Mouse (Mus musculus) forebrain, embryonic 13.5 days (tissue): ENCODE measurements around the gene Rpp14. TPM values are rescaled to one million over a fixed set of nuclear protein-coding genes. Genes with fewer than 3 reads are reported as not detected.

Experiments used
- ATAC-seq: fragments of 200-750 bp; cut with Nextera tagmentation; 2 replicates; pipeline ENCODE4 v1.8.0; 2017
- H3K27ac ChIP-seq: fragments of 300-500 bp; sonication (generic); 2 replicates; pipeline ENCODE4 v1.5.1; 2015; ENCODE audit warnings: inconsistent platforms, mild to moderate bottlenecking, moderate library complexity
- H3K27me3 ChIP-seq: fragments of 300-500 bp; sonication (generic); 2 replicates; pipeline ENCODE4 v1.6.1; 2015; ENCODE audit warnings: mild to moderate bottlenecking, inconsistent platforms
- H3K36me3 ChIP-seq: fragments of 300-500 bp; sonication (generic); 2 replicates; pipeline ENCODE4 v1.6.1; 2015; ENCODE audit warnings: mild to moderate bottlenecking, inconsistent platforms; ENCODE audit not compliant: poor library complexity, severe bottlenecking
- H3K4me1 ChIP-seq: fragments of 300-500 bp; sonication (generic); 2 replicates; pipeline ENCODE4 v1.6.1; 2015; ENCODE audit warnings: inconsistent platforms
- H3K4me2 ChIP-seq: fragments of 300-500 bp; sonication (generic); 2 replicates; pipeline ENCODE4 v1.6.1; 2015; ENCODE audit warnings: inconsistent platforms, mild to moderate bottlenecking, moderate library complexity
- H3K4me3 ChIP-seq: fragments of 300-500 bp; sonication (generic); 2 replicates; pipeline ENCODE4 v1.5.1; 2015; ENCODE audit warnings: mild to moderate bottlenecking, inconsistent platforms
- H3K9ac ChIP-seq: fragments of 300-500 bp; sonication (generic); 2 replicates; pipeline ENCODE4 v1.6.1; 2015; ENCODE audit warnings: mild to moderate bottlenecking, inconsistent platforms
- H3K9me3 ChIP-seq: fragments of 300-500 bp; sonication (generic); replicated peaks from 2 replicates; pipeline ENCODE4 v1.6.1; 2016; ENCODE audit warnings: inconsistent platforms
- WGBS: fragments of 180-500 bp; shearing (Covaris S2); methylation state at CpG from one replicate; pipeline ENCODE4 v1.1.7; 2015; 5-methylcytosine and 5-hydroxymethylcytosine counted together
- polyA plus RNA-seq: library from polyadenylated mRNA; unstranded; fragments of >200 nt; fragmentation: Nextera tagmentation; extraction: Ambion mirVana; gene quantifications from 2 replicates; pipeline ENCODE4 v1.2.1, GENCODE M21; 2015

Rpp14 gene
- polyA plus RNA-seq, 1 experiment from 2014 or later, result 57.3 TPM

- 66% methylated on average over 8 of the region's 8 CpGs for WGBS
- H3K4me1 ChIP-seq, result no peaks in the 10 kb centered on the region
- H3K4me2 ChIP-seq, result no peak overlapping the region
- no peak overlapping the region for H3K27ac ChIP-seq
- peaks cover 37% of the 10 kb centered on the region for H3K36me3 ChIP-seq
- no peak overlapping the region for H3K9ac ChIP-seq
- no peaks in the 10 kb centered on the region for H3K27me3 ChIP-seq
- H3K4me3 ChIP-seq, result no peak overlapping the region
- ATAC-seq, result no peak
- H3K9me3 ChIP-seq, result no peaks in the 10 kb centered on the region
Observed at GRCm38 (mm10) chr14:8044330-8044729, 35.8 kb upstream of the Rpp14 start.

GRCm38 (mm10) chr14:8044786-8045185, 35.4 kb upstream of the Rpp14 start:
- Histone ChIP-seq H3K9ac (no peak overlapping the region), H3K27ac (no peak overlapping the region), H3K36me3 (peaks cover 41% of the 10 kb centered on the region), H3K27me3 (no peaks in the 10 kb centered on the region), H3K4me3 (no peak overlapping the region), H3K9me3 (no peaks in the 10 kb centered on the region), H3K4me1 (no peaks in the 10 kb centered on the region), H3K4me2 (no peak overlapping the region)
- no peak for ATAC-seq
- WGBS, result 92% methylated on average over 6 of the region's 6 CpGs

DNA sequence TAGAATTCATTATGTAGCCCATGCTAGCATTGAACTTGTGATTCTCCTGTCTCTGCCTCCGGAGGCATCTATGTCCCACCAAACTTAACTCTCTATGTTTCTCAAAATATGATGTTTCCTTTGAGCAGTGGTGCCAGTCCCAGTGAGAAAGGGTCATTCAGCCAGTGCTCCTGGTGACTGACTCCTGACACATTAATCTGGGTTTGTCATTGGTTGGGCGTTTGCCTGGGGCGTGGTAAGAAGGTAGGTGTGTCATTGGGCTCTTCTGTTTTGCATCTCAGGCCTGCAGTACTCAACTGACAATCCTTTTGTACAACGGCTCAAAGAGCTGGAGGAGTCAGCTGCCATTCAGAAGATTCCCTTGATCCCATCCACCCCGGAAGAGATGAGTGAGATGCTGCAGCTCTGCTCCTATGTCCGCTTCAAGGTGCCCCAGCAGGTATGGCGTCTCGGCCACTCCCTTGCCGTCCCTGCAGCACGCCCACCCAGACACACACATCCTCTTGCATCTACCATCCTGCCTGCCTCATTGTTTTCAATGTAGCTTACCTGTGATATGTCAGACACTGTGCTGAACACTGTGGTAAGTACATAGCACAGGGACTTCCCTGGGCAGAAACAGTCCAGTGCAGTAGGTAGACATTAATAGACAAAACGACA, 34.9 kb upstream of the Rpp14 start:
- no peaks in the 10 kb centered on the region for H3K4me1 ChIP-seq
- H3K36me3 ChIP-seq, result peaks cover 46% of the 10 kb centered on the region

DNA sequence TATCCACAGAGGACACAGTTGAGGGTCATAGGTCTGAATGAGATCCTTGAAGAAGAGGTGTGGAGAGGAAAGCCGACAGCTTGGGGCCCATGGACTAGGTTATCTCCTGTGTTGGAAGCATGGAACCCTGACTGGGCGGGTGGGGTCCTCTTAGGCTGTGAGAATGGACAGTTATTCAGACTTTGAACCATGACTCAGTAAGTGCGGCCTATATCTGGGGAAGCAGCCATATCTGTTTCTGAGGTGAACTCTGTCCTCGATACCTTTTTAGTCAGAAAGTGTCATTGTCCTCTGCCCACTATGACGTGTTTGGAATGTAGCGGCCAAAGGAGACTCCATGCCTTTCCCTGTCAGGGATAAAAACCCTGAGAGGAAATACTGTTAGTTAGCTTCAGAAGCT, 33.3 kb upstream of the Rpp14 start:
- Histone ChIP-seq H3K4me1 (no peaks in the 10 kb centered on the region), H3K9me3 (no peaks in the 10 kb centered on the region), H3K4me2 (no peak overlapping the region), H3K4me3 (no peak overlapping the region), H3K9ac (no peak overlapping the region), H3K36me3 (peaks cover 56% of the 10 kb centered on the region), H3K27ac (no peak overlapping the region), H3K27me3 (no peaks in the 10 kb centered on the region)
- no peak for ATAC-seq
- 96% methylated on average over 6 of the region's 6 CpGs for WGBS

More for the DNA sequence above, 34.9 kb upstream of the Rpp14 start:
- H3K4me3 ChIP-seq, result no peak overlapping the region
- no peaks in the 10 kb centered on the region for H3K9me3 ChIP-seq
- H3K27me3 ChIP-seq, result no peaks in the 10 kb centered on the region
- no peak overlapping the region for H3K4me2 ChIP-seq
- WGBS, result 87% methylated on average over 11 of the region's 11 CpGs
- no peak overlapping the region for H3K9ac ChIP-seq
- no peak for ATAC-seq
- no peak overlapping the region for H3K27ac ChIP-seq

GRCm38 (mm10) chr14:8049334-8049733, 30.8 kb upstream of the Rpp14 start:
- Histone ChIP-seq H3K4me1 (peaks cover 4% of the 10 kb centered on the region; the same call in 1 of the 2 replicates), H3K4me2 (no peak overlapping the region), H3K9me3 (no peaks in the 10 kb centered on the region), H3K9ac (no peak overlapping the region), H3K4me3 (no peak overlapping the region), H3K27ac (no peak overlapping the region), H3K36me3 (peaks cover 64% of the 10 kb centered on the region), H3K27me3 (no peaks in the 10 kb centered on the region)
- WGBS, result 92% methylated on average over 10 of the region's 10 CpGs
- ATAC-seq, result no peak

GRCm38 (mm10) chr14:8051869-8052268, 28.3 kb upstream of the Rpp14 start:
- no peak overlapping the region for H3K27ac ChIP-seq
- 82% methylated on average over 2 of the region's 2 CpGs for WGBS
- H3K9me3 ChIP-seq, result no peaks in the 10 kb centered on the region
- no peaks in the 10 kb centered on the region for H3K27me3 ChIP-seq
- ATAC-seq, result no peak
- no peak overlapping the region for H3K4me3 ChIP-seq
- H3K36me3 ChIP-seq, result peaks cover 63% of the 10 kb centered on the region
- H3K4me2 ChIP-seq, result no peak overlapping the region
- no peak overlapping the region for H3K9ac ChIP-seq
- H3K4me1 ChIP-seq, result peaks cover 4% of the 10 kb centered on the region; the same call in 1 of the 2 replicates

DNA sequence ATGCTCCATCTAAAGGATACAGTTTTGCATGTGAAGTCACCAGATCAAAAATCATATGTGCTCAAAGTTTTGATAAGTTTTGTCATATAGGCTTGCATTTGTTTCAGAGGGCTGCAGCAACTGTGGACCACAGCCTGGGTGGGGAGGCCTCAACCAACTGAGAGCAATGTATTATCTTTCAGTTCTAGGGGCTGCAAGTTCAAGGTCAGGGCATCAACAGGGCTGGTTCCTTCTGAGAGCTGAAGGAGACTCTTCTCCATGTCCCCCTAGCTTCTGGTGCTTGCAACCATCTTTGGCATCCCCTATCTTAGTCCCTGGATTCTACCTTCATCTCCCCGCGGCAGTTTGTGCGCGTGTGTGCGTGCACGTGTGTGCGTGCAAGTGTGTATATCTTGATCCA, 27.5 kb upstream of the Rpp14 start:
- Histone ChIP-seq H3K36me3 (peaks cover 61% of the 10 kb centered on the region), H3K4me2 (no peak overlapping the region), H3K9ac (no peak overlapping the region), H3K27ac (no peak overlapping the region), H3K4me1 (peaks cover 4% of the 10 kb centered on the region; the same call in 1 of the 2 replicates), H3K4me3 (no peak overlapping the region), H3K9me3 (no peaks in the 10 kb centered on the region), H3K27me3 (no peaks in the 10 kb centered on the region)
- 96% methylated on average over 7 of the region's 7 CpGs for WGBS
- no peak for ATAC-seq

GRCm38 (mm10) chr14:8054310-8055102, 25.7 kb upstream of the Rpp14 start:
- H3K4me1 ChIP-seq, result peaks cover 4% of the 10 kb centered on the region; the same call in 1 of the 2 replicates
- H3K27me3 ChIP-seq, result no peaks in the 10 kb centered on the region
- 24% methylated on average over 17 of the region's 17 CpGs for WGBS
- H3K36me3 ChIP-seq, result peaks cover 47% of the 10 kb centered on the region
- H3K9me3 ChIP-seq, result no peaks in the 10 kb centered on the region
- no peak overlapping the region for H3K4me3 ChIP-seq
- no peak overlapping the region for H3K27ac ChIP-seq
- H3K9ac ChIP-seq, result no peak overlapping the region
- no peak; the same call in 1 of the 2 replicates for ATAC-seq
- H3K4me2 ChIP-seq, result no peak overlapping the region

GRCm38 (mm10) chr14:8056076-8056475, 24.1 kb upstream of the Rpp14 start:
- no peak for ATAC-seq
- 86% methylated on average over 5 of the region's 5 CpGs for WGBS
- Histone ChIP-seq H3K4me2 (no peak overlapping the region), H3K27me3 (no peaks in the 10 kb centered on the region), H3K9me3 (no peaks in the 10 kb centered on the region), H3K27ac (no peak overlapping the region), H3K4me3 (no peak overlapping the region), H3K4me1 (peaks cover 4% of the 10 kb centered on the region; the same call in 1 of the 2 replicates), H3K36me3 (peaks cover 32% of the 10 kb centered on the region), H3K9ac (no peak overlapping the region)

DNA sequence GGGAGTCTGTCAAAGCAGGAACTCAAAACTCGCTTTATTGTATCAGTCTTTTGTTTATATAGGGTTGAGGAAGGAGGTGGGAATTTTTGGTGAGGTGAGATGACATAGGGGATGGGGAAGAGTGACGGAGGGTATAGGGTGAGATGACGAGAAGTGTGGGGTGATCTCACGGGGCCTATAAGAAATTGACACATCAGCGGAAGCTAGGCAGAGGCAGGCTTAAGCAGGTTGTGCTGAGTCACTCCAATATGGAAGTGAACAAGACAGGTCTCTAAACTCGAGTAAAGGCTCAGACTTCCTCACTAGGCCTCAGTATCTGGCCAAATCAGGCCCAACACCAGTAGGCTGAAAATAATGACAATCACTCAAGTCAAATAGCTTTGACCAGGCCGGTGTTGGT, 20.2 kb upstream of the Rpp14 start:
- H3K9ac ChIP-seq, result no peak overlapping the region
- no peak overlapping the region for H3K4me3 ChIP-seq
- H3K9me3 ChIP-seq, result no peaks in the 10 kb centered on the region
- no peak overlapping the region for H3K27ac ChIP-seq
- peaks cover 19% of the 10 kb centered on the region for H3K36me3 ChIP-seq
- WGBS, result 90% methylated on average over 7 of the region's 7 CpGs
- H3K27me3 ChIP-seq, result no peaks in the 10 kb centered on the region
- peaks cover 13% of the 10 kb centered on the region for H3K4me1 ChIP-seq
- ATAC-seq, result no peak
- H3K4me2 ChIP-seq, result no peak overlapping the region

DNA sequence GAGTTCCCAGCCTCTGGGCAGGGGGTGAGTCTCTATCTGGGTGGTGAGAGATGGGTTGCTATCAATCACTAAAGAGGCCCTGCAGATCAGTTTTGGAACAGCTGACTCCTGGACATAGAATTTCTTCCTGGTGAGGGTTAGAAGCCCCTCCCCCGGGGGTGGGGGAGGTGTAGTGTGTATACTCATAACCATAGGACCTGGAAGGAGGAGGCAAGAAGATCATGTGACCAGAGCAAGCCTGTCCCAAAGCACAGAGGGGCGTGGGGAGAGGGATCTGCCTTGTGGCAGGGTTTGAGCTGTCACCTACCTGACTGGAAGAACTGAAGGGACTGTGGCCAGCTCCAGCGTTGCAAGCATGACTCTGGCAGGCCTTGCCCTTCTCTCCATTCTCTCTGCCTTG, 18.1 kb upstream of the Rpp14 start:
- H3K4me3 ChIP-seq, result no peak overlapping the region
- H3K9ac ChIP-seq, result no peak overlapping the region
- no peak overlapping the region for H3K4me2 ChIP-seq
- no peaks in the 10 kb centered on the region for H3K27me3 ChIP-seq
- H3K27ac ChIP-seq, result peak overlapping the region; percentile 45; the same call in 1 of the 2 replicates
- H3K36me3 ChIP-seq, result peaks cover 5% of the 10 kb centered on the region
- 0 out of 2 replicates have a peak, but pooled peaks have one; percentile 10 for ATAC-seq
- 46% methylated on average over 3 of the region's 3 CpGs for WGBS
- H3K4me1 ChIP-seq, result peaks cover 13% of the 10 kb centered on the region
- H3K9me3 ChIP-seq, result no peaks in the 10 kb centered on the region

DNA sequence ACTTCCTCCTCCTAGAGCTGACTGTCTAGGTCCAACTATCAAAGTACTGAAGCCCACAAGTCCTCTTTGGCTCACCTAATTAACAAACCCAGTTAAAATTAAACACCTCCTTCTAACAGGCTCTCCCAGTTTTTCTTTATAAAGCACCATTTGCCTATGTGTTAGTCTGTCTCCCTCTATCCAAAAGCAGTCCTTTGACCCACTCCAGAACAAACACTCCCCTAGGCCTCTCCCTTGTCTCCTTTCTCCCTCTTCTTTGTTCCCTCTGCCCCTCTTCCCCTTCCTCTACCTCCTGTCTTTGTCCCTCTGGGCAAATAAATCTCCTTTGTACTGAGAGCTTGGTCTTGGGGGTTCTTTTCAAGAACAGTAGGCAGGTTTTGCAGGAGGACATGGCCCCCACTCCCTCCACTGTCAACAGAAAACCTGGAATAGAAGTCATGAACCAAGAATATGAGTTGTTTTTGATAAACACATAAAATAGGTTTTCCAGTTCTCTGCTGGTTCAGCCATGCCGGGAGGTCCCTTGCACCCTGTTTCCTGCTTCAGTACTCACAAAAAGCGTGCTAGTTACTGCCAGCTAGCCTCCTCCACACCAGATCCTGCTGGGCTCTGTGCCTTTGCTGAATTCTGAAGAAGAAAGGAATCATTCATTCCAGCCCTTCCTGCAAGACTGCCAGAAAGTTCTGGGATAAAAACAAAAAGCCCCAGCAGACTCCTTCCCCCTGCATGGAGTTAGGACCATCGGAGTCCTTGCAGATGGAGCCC, 17.4 kb upstream of the Rpp14 start:
- H3K36me3 ChIP-seq, result no peaks in the 10 kb centered on the region
- WGBS, result 26% methylated on average over 3 of the region's 3 CpGs
- no peak overlapping the region for H3K4me3 ChIP-seq
- no peaks in the 10 kb centered on the region for H3K27me3 ChIP-seq
- no peaks in the 10 kb centered on the region for H3K9me3 ChIP-seq
- H3K9ac ChIP-seq, result no peak overlapping the region
- H3K27ac ChIP-seq, result peak overlapping the region; percentile 45
- no peak overlapping the region for H3K4me2 ChIP-seq
- peak; percentile 50; the same call in 1 of the 2 replicates for ATAC-seq
- peaks cover 13% of the 10 kb centered on the region for H3K4me1 ChIP-seq
